Mouse (Mus musculus) kidney, postnatal 0 days (tissue): ENCODE results near the gene Ifrd1. TPM values are rescaled to one million over a fixed set of nuclear protein-coding genes. Genes with fewer than 3 reads are reported as not detected.
A peak's percentile ranks its signal among the peaks of the same experiment; 100 is the strongest.

Source experiments
- ATAC-seq: fragments of 200-750 bp; cut with Nextera tagmentation; replicated peaks from 2 replicates; pipeline ENCODE4 v1.8.0; 2017; ENCODE audit warnings: low read depth, moderate number of reproducible peaks, moderate TSS enrichment, moderate library complexity; ENCODE audit not compliant: low FRiP score
- DNase-seq: peaks from one replicate; pipeline ENCODE4 v3.0.0-alpha.2; 2016; ENCODE audit warnings: low spot score
- H3K27ac ChIP-seq: fragments of 300-500 bp; sonication (generic); 2 replicates; pipeline ENCODE4 v1.5.1; 2014; ENCODE audit warnings: mild to moderate bottlenecking
- H3K27me3 ChIP-seq: fragments of 300-500 bp; sonication (generic); 2 replicates; pipeline ENCODE4 v1.6.1; 2014; ENCODE audit warnings: low read length, mixed read lengths; ENCODE audit not compliant: insufficient read depth
- H3K36me3 ChIP-seq: fragments of 300-500 bp; sonication (generic); 2 replicates; pipeline ENCODE4 v1.6.1; 2014; ENCODE audit warnings: low read length, mixed read lengths; ENCODE audit not compliant: insufficient read depth
- H3K4me1 ChIP-seq: fragments of 300-500 bp; sonication (generic); replicated peaks from 2 replicates; pipeline ENCODE4 v1.6.1; 2014; ENCODE audit warnings: antibody characterized with exemption, low read length, mixed read lengths; ENCODE audit not compliant: insufficient read depth
- H3K4me2 ChIP-seq: fragments of 300-500 bp; sonication (generic); 2 replicates; pipeline ENCODE4 v1.6.1; 2014; ENCODE audit warnings: mild to moderate bottlenecking, low read length, moderate library complexity, mixed read lengths
- H3K4me3 ChIP-seq: fragments of 300-500 bp; sonication (generic); replicated peaks from 2 replicates; pipeline ENCODE4 v1.5.1; 2014; ENCODE audit warnings: low read depth, low read length
- H3K9ac ChIP-seq: fragments of 300-500 bp; sonication (generic); 2 replicates; pipeline ENCODE4 v1.6.1; 2014; ENCODE audit warnings: low read depth, low read length
- H3K9me3 ChIP-seq: fragments of 300-500 bp; sonication (generic); replicated peaks from 2 replicates; pipeline ENCODE4 v1.6.1; 2016; ENCODE audit warnings: low read length, inconsistent platforms, mixed read lengths
- CTCF ChIP-seq: IDR thresholded peaks from 2 replicates; pipeline ENCODE4 v1.5.1; 2016; ENCODE audit warnings: antibody characterized with exemption, low read depth, mild to moderate bottlenecking, moderate library complexity
- WGBS: fragments of 180-500 bp; shearing (Covaris S2); extraction: QIAGEN DNeasy Blood & Tissue Kit; methylation state at CpG from one replicate; pipeline ENCODE4 v1.1.7; 2014; 5-methylcytosine and 5-hydroxymethylcytosine counted together
- polyA plus RNA-seq: library from polyadenylated mRNA; unstranded; fragments of >200 nt; fragmentation: Nextera tagmentation; extraction: Ambion mirVana; gene quantifications from 2 replicates; pipeline ENCODE4 v1.2.1, GENCODE M21; 2015

Ifrd1 gene
- polyA plus RNA-seq: 107 and 119 TPM in 2 replicates

DNA sequence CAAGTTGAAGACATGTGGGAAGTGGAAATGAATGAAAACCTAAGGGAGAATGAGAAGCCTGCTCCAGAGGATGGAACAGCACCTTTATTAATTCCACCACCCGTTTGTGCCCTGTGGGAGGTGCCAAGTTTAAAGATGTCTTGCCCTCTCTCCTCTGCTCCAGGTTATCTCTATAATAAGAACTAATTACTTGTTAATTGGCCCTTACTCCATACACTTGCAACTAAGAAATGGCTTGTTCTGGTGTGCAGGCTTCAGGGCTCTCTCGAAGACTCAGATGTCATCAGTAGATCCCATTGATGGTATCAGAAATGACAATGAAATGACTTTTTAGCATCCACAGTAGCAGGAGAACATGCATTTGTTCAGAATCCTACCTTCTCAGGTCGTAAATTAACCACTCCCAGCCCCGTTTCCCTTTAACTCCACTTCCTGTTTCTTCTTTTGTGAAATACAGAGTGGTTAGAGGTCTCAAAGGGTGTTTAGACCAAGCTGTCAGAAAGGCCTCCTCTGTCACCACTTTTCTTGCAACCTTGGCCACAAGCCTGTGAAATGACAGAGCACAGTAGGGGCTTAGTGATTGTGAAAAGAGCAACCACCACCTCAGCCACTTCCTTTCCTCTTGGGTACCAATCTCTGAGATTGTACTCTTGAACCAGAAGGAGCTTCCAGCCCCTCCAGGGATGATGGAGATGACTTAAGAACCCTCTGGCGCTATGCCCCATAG lies at the start of gene Ifrd1:
Gene Ifrd1, minus strand, starts transcription at position 51 of the 727 bp plus-strand sequence.
- H3K4me3 ChIP-seq: no peak within 1 kb of the TSS
- no peak for ATAC-seq
- H3K27ac ChIP-seq: peak within 1 kb of the TSS; percentile 25; the same call in 1 of the 2 replicates
- no peaks in the 10 kb centered on the region for H3K36me3 ChIP-seq
- 0 out of 2 replicates have a peak, but pooled peaks cover 2% of the 10 kb centered on the region for H3K4me1 ChIP-seq
- no peak for DNase-seq
- no peak within 1 kb of the TSS for H3K9ac ChIP-seq
- WGBS: 60% methylated on average over 5 of the region's 5 CpGs
- no peak for TF ChIP-seq CTCF
- H3K27me3 ChIP-seq: no peaks in the 10 kb centered on the region
- H3K9me3 ChIP-seq: no peaks in the 10 kb centered on the region
- H3K4me2 ChIP-seq: no peak within 1 kb of the TSS

DNA sequence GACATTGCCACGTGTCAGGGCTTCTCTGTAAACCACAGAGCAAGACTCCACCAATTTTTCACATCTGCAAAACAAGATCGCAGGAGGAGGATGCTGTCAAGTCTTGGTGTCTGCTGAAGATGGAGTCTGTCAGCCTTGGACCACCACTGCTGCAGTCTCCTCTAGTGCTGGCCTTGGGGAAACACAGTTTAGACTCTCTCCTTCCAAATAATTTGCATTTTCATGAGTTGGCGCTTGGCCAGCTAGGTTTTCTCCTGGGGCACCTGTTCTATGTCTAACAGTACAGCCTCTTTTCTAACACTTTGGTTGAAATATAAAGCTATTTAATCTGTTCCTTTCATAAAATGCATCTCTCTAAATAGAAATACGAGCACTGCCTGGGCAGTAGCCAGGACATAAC lies 38.2 kb upstream of the Ifrd1 start:
- WGBS: 67% methylated on average over 4 of the region's 4 CpGs
- Histone ChIP-seq H3K4me2 (no peak overlapping the region), H3K27ac (no peak overlapping the region), H3K9ac (no peak overlapping the region), H3K9me3 (no peaks in the 10 kb centered on the region), H3K4me3 (no peak overlapping the region), H3K36me3 (no peaks in the 10 kb centered on the region), H3K27me3 (no peaks in the 10 kb centered on the region), H3K4me1 (no peaks in the 10 kb centered on the region)
- no peak for TF ChIP-seq CTCF
- DNase-seq (no peak), ATAC-seq (no peak)

- no peak overlapping the region for H3K9ac ChIP-seq
- DNase-seq (no peak), ATAC-seq (peak; percentile 36; the same call in 1 of the 2 replicates)
- H3K9me3 ChIP-seq: no peaks in the 10 kb centered on the region
- H3K27ac ChIP-seq: no peak overlapping the region
- no peaks in the 10 kb centered on the region for H3K4me1 ChIP-seq
- H3K4me3 ChIP-seq: no peak overlapping the region
- H3K27me3 ChIP-seq: no peaks in the 10 kb centered on the region
- H3K36me3 ChIP-seq: no peaks in the 10 kb centered on the region
- TF ChIP-seq CTCF: no peak
- no peak overlapping the region for H3K4me2 ChIP-seq
- WGBS: 82% methylated on average over 4 of the region's 4 CpGs
Observed at GRCm38 (mm10) chr12:40280596-40281325, 32.5 kb upstream of the Ifrd1 start.

DNA sequence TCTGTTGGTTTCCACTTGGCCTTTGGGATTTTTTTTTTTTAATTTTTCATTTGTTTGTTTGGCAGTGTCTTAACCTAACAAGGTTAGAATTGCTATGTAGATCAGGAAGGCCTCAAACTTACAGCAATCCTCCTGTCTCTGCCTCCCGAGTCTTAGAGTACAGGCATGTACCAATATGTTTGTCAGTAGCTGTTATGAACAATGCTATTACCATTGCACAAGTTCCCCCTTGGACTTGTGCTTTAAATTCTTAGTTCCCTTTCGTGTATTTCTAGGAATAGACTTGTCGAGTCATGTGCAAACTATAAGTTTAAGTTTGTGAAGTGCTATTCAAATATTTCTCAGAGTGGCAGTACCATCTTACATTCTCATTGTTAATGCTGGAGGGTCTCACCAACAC lies 29.3 kb upstream of the Ifrd1 start:
- no peaks in the 10 kb centered on the region for H3K4me1 ChIP-seq
- no peaks in the 10 kb centered on the region for H3K9me3 ChIP-seq
- H3K4me3 ChIP-seq: no peak overlapping the region
- H3K27me3 ChIP-seq: no peaks in the 10 kb centered on the region
- WGBS: 94% methylated on average over 3 of the region's 3 CpGs
- no peak overlapping the region for H3K27ac ChIP-seq
- no peak for DNase-seq
- ATAC-seq: no peak
- no peaks in the 10 kb centered on the region for H3K36me3 ChIP-seq
- TF ChIP-seq CTCF: no peak
- H3K4me2 ChIP-seq: no peak overlapping the region
- H3K9ac ChIP-seq: no peak overlapping the region

GRCm38 (mm10) chr12:40274931-40275330 lies 26.6 kb upstream of the Ifrd1 start:
- TF ChIP-seq CTCF: no peak
- Histone ChIP-seq H3K36me3 (no peaks in the 10 kb centered on the region), H3K27me3 (no peaks in the 10 kb centered on the region), H3K4me2 (no peak overlapping the region), H3K4me3 (no peak overlapping the region), H3K9me3 (no peaks in the 10 kb centered on the region), H3K4me1 (no peaks in the 10 kb centered on the region), H3K27ac (no peak overlapping the region), H3K9ac (no peak overlapping the region)
- ATAC-seq: no peak
- no peak for DNase-seq

GRCm38 (mm10) chr12:40273339-40273738 lies 25.0 kb upstream of the Ifrd1 start:
- no peak for TF ChIP-seq CTCF
- H3K9ac ChIP-seq: no peak overlapping the region
- WGBS: 43% methylated on average over 4 of the region's 4 CpGs
- no peaks in the 10 kb centered on the region for H3K9me3 ChIP-seq
- ATAC-seq (no peak), DNase-seq (no peak)
- H3K4me3 ChIP-seq: no peak overlapping the region
- H3K27me3 ChIP-seq: no peaks in the 10 kb centered on the region
- H3K36me3 ChIP-seq: no peaks in the 10 kb centered on the region
- no peaks in the 10 kb centered on the region for H3K4me1 ChIP-seq
- H3K27ac ChIP-seq: no peak overlapping the region
- no peak overlapping the region for H3K4me2 ChIP-seq
